Mouse (Mus musculus): ENCODE data around the gene Galnt2. TPM values are rescaled to one million over a fixed set of nuclear protein-coding genes. Genes with fewer than 3 reads are reported as not detected.

The Galnt2 gene
- polyA plus RNA-seq (2015; fragmentation: Nextera tagmentation; extraction: Ambion mirVana), result 44.0 and 48.7 TPM in 2 replicates

DNA sequence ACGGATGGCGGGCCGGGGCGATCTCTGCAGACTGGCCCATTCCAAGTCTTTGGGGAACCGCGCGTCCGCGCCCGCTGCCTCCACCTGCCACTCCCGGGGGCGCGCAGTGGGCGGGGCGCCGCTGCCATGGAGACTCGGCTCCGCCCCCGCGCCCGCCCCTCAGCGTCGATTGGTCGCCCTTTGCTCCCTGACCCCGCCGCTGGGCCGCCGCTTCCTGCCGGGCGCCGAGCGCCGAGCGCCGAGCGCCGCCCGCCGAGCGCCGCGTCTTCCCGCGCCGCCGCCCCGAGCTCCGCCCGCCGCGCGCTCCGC lies at the start of gene Galnt2:
Gene Galnt2 (plus strand): TSS at position 216 of the 309 bp plus-strand sequence.
- WGBS, result 1% methylated on average over 44 of the region's 53 CpGs
- no peaks in the 10 kb centered on the region for H3K9me3 ChIP-seq (ENCODE audit: control insufficient read depth)
- no peak for TF ChIP-seq CTCF (IDR thresholded peaks at IDR 0.05; ENCODE audit: low read depth)

GRCm38 (mm10) chr8:124181751-124182150 lies 49.4 kb upstream of the Galnt2 start:
- no peaks in the 10 kb centered on the region for H3K36me3 ChIP-seq (ENCODE audit: control insufficient read depth, insufficient read depth)
- ATAC-seq, result no peak
- TF ChIP-seq CTCF (IDR thresholded peaks at IDR 0.05; ENCODE audit: low read depth), result no peak
- 56% methylated on average over 5 of the region's 5 CpGs for WGBS
- H3K9me3 ChIP-seq (ENCODE audit: control insufficient read depth), result no peaks in the 10 kb centered on the region
- H3K27me3 ChIP-seq (replicated peaks; ENCODE audit: control insufficient read depth, insufficient read depth, low read length), result no peaks in the 10 kb centered on the region
- H3K4me2 ChIP-seq (replicated peaks; ENCODE audit: low read depth), result no peak overlapping the region
- no peaks in the 10 kb centered on the region for H3K4me1 ChIP-seq (replicated peaks; ENCODE audit: control insufficient read depth, insufficient read depth, low read length)
- H3K27ac ChIP-seq (ENCODE audit: low read depth, low read length), result no peak overlapping the region
- no peak overlapping the region for H3K4me3 ChIP-seq (ENCODE audit: low read depth, low read length)
- H3K9ac ChIP-seq (ENCODE audit: low read depth, low read length), result no peak overlapping the region

More for the DNA sequence above, at the start of gene Galnt2:
- H3K4me3 ChIP-seq (ENCODE audit: low read depth, low read length), result peak within 1 kb of the TSS; percentile 81
- H3K27me3 ChIP-seq (replicated peaks; ENCODE audit: control insufficient read depth, insufficient read depth, low read length), result no peaks in the 10 kb centered on the region
- peak within 1 kb of the TSS; percentile 74 for H3K4me2 ChIP-seq (replicated peaks; ENCODE audit: low read depth)
- peak within 1 kb of the TSS; percentile 79 for H3K9ac ChIP-seq (ENCODE audit: low read depth, low read length)
- H3K4me1 ChIP-seq (replicated peaks; ENCODE audit: control insufficient read depth, insufficient read depth, low read length), result no peaks in the 10 kb centered on the region
- H3K27ac ChIP-seq (ENCODE audit: low read depth, low read length), result peak within 1 kb of the TSS; percentile 78
- ATAC-seq, result peak; percentile 85
- H3K36me3 ChIP-seq (ENCODE audit: control insufficient read depth, insufficient read depth), result no peaks in the 10 kb centered on the region

GRCm38 (mm10) chr8:124182224-124182623 lies 49.0 kb upstream of the Galnt2 start:
- H3K27ac ChIP-seq (ENCODE audit: low read depth, low read length), result peak overlapping the region; percentile 15

DNA sequence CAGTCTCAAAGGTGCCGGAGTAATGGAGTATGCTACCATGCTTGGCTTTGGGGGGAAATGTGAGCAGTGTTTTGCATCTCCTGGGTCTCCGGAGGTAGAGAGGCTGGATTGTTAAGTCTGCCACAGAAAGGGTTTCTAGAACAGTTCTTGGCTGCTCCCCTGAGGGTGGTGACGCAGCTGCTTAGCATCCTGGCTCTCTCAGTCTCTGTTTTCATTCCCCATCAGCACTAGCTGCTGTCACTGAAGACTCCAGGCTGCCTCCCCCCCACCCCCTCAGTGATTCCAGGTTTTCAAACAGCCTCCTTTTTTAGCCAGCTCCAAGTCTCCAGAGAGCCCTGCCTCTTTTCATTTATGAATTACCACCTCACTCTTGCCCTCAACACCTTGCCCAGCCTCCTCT lies 47.1 kb upstream of the Galnt2 start:
- ATAC-seq, result no peak

More at GRCm38 (mm10) chr8:124182224-124182623, 49.0 kb upstream of the Galnt2 start:
- Histone ChIP-seq H3K4me3 (ENCODE audit: low read depth, low read length) (no peak overlapping the region), H3K4me1 (replicated peaks; ENCODE audit: control insufficient read depth, insufficient read depth, low read length) (no peaks in the 10 kb centered on the region), H3K4me2 (replicated peaks; ENCODE audit: low read depth) (no peak overlapping the region), H3K9me3 (ENCODE audit: control insufficient read depth) (no peaks in the 10 kb centered on the region), H3K9ac (ENCODE audit: low read depth, low read length) (no peak overlapping the region), H3K27me3 (replicated peaks; ENCODE audit: control insufficient read depth, insufficient read depth, low read length) (no peaks in the 10 kb centered on the region), H3K36me3 (ENCODE audit: control insufficient read depth, insufficient read depth) (no peaks in the 10 kb centered on the region)
- ATAC-seq, result no peak
- no peak for TF ChIP-seq CTCF (IDR thresholded peaks at IDR 0.05; ENCODE audit: low read depth)
- WGBS, result 44% methylated on average over 13 of the region's 13 CpGs

DNA sequence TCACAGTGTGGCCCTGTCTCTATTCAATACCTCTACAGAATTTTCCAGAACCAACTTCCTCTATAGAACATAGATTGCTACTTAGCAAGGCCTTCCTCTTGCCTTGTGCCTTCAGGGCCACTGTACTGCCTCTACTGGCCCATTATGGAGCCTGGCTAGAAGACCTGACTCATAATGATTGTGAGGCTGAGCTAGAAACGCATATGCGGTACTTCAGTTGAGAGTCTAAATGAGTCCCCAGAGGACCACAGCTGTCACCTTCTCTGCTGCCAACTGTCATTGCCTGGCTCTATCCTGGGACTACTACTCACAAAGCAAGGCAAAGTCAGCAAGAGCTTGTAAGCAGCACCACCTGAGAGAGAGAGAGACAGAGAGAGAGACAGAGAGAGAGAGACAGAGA lies 46.7 kb upstream of the Galnt2 start:
- no peaks in the 10 kb centered on the region for H3K9me3 ChIP-seq (ENCODE audit: control insufficient read depth)
- WGBS, result 75% methylated on average over 2 of the region's 2 CpGs
- H3K4me2 ChIP-seq (replicated peaks; ENCODE audit: low read depth), result no peak overlapping the region
- H3K27ac ChIP-seq (ENCODE audit: low read depth, low read length), result no peak overlapping the region
- H3K9ac ChIP-seq (ENCODE audit: low read depth, low read length), result no peak overlapping the region
- no peaks in the 10 kb centered on the region for H3K36me3 ChIP-seq (ENCODE audit: control insufficient read depth, insufficient read depth)
- no peak for ATAC-seq
- H3K4me1 ChIP-seq (replicated peaks; ENCODE audit: control insufficient read depth, insufficient read depth, low read length), result no peaks in the 10 kb centered on the region
- H3K27me3 ChIP-seq (replicated peaks; ENCODE audit: control insufficient read depth, insufficient read depth, low read length), result no peaks in the 10 kb centered on the region
- TF ChIP-seq CTCF (IDR thresholded peaks at IDR 0.05; ENCODE audit: low read depth), result no peak
- no peak overlapping the region for H3K4me3 ChIP-seq (ENCODE audit: low read depth, low read length)

More for the DNA sequence above, 47.1 kb upstream of the Galnt2 start:
- no peak overlapping the region for H3K9ac ChIP-seq (ENCODE audit: low read depth, low read length)
- H3K27ac ChIP-seq (ENCODE audit: low read depth, low read length), result no peak overlapping the region
- H3K4me1 ChIP-seq (replicated peaks; ENCODE audit: control insufficient read depth, insufficient read depth, low read length), result no peaks in the 10 kb centered on the region
- TF ChIP-seq CTCF (IDR thresholded peaks at IDR 0.05; ENCODE audit: low read depth), result no peak
- H3K4me3 ChIP-seq (ENCODE audit: low read depth, low read length), result no peak overlapping the region
- no peaks in the 10 kb centered on the region for H3K36me3 ChIP-seq (ENCODE audit: control insufficient read depth, insufficient read depth)
- no peaks in the 10 kb centered on the region for H3K9me3 ChIP-seq (ENCODE audit: control insufficient read depth)
- WGBS, result 65% methylated on average over 3 of the region's 3 CpGs
- no peak overlapping the region for H3K4me2 ChIP-seq (replicated peaks; ENCODE audit: low read depth)
- H3K27me3 ChIP-seq (replicated peaks; ENCODE audit: control insufficient read depth, insufficient read depth, low read length), result no peaks in the 10 kb centered on the region

- H3K9ac ChIP-seq (ENCODE audit: low read depth, low read length), result no peak overlapping the region
- 85% methylated on average over 6 of the region's 6 CpGs for WGBS
Observed at GRCm38 (mm10) chr8:124185081-124185480, 46.1 kb upstream of the Galnt2 start.

DNA sequence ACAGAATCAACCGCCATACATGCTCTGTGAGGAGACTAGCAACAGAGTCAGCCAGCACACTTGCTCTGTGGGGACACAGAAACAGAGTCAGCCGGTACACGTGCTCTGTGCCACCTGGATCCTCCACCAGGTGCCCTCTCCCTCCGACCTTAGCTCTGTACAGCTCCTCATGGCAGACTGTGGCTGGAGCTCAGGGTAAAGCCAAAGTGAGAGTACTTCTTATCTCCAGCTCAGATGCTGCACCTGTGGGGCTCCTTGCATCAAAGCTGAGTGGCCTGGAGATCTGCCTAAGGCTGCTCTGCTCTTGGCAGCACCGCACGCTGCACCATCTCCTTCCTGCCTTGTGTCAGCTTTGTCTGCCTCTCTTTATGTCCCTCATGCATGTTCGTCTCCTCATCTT lies 40.8 kb upstream of the Galnt2 start:
- no peaks in the 10 kb centered on the region for H3K9me3 ChIP-seq (ENCODE audit: control insufficient read depth)
- no peak for TF ChIP-seq CTCF (IDR thresholded peaks at IDR 0.05; ENCODE audit: low read depth)
- H3K4me3 ChIP-seq (ENCODE audit: low read depth, low read length), result no peak overlapping the region
- H3K36me3 ChIP-seq (ENCODE audit: control insufficient read depth, insufficient read depth), result no peaks in the 10 kb centered on the region
- no peaks in the 10 kb centered on the region for H3K4me1 ChIP-seq (replicated peaks; ENCODE audit: control insufficient read depth, insufficient read depth, low read length)
- H3K27ac ChIP-seq (ENCODE audit: low read depth, low read length), result no peak overlapping the region
- ATAC-seq, result no peak
- H3K27me3 ChIP-seq (replicated peaks; ENCODE audit: control insufficient read depth, insufficient read depth, low read length), result no peaks in the 10 kb centered on the region
- H3K4me2 ChIP-seq (replicated peaks; ENCODE audit: low read depth), result no peak overlapping the region
- 76% methylated on average over 7 of the region's 7 CpGs for WGBS
- H3K9ac ChIP-seq (ENCODE audit: low read depth, low read length), result no peak overlapping the region

More at GRCm38 (mm10) chr8:124185081-124185480, 46.1 kb upstream of the Galnt2 start:
- no peaks in the 10 kb centered on the region for H3K27me3 ChIP-seq (replicated peaks; ENCODE audit: control insufficient read depth, insufficient read depth, low read length)
- no peak for TF ChIP-seq CTCF (IDR thresholded peaks at IDR 0.05; ENCODE audit: low read depth)
- no peak overlapping the region for H3K4me3 ChIP-seq (ENCODE audit: low read depth, low read length)
- H3K4me2 ChIP-seq (replicated peaks; ENCODE audit: low read depth), result no peak overlapping the region
- no peak for ATAC-seq
- no peaks in the 10 kb centered on the region for H3K36me3 ChIP-seq (ENCODE audit: control insufficient read depth, insufficient read depth)
- H3K9me3 ChIP-seq (ENCODE audit: control insufficient read depth), result no peaks in the 10 kb centered on the region
- H3K27ac ChIP-seq (ENCODE audit: low read depth, low read length), result no peak overlapping the region
- H3K4me1 ChIP-seq (replicated peaks; ENCODE audit: control insufficient read depth, insufficient read depth, low read length), result no peaks in the 10 kb centered on the region
